Mouse (Mus musculus): ENCODE measurements around the gene Olig2. TPM values are rescaled to one million over a fixed set of nuclear protein-coding genes. Genes with fewer than 3 reads are reported as not detected.

Gene Olig2
- not detected in 2 replicates for polyA plus RNA-seq (2012; rRNA removed)

GRCm38 (mm10) chr16:91225233-91226037, at the start of gene Olig2:
TSS of gene Olig2 (plus strand) at chr16:91225457.

GRCm38 (mm10) chr16:91269468-91270211, 44.4 kb downstream of the Olig2 start, which contains the start of gene Olig1:
TSS of gene Olig1 (plus strand) at chr16:91269772.

Other genes with a start within 250 kb of the Olig2 start
- gene Synj1, start 214.1 kb upstream of the Olig2 start, polyA plus RNA-seq (2012; rRNA removed): 7.1 and 11.3 TPM in 2 replicates
- gene Paxbp1, start 180.9 kb upstream of the Olig2 start, polyA plus RNA-seq (2012; rRNA removed): 1.8 and 2.2 TPM in 2 replicates
- 0.24 and 0.68 TPM in 2 replicates for gene 4932438H23Rik, start 130.3 kb upstream of the Olig2 start, polyA plus RNA-seq (2012; rRNA removed)
- 0.03 and 0.06 TPM in 2 replicates for gene Olig1, start 44.3 kb downstream of the Olig2 start, polyA plus RNA-seq (2012; rRNA removed)
- 12.6 and 21.5 TPM in 2 replicates for gene Ifnar2, start 147.3 kb downstream of the Olig2 start, polyA plus RNA-seq (2012; rRNA removed)
- gene Gm21970, start 166.3 kb downstream of the Olig2 start, polyA plus RNA-seq (2012; rRNA removed): not detected in 2 replicates
- 12.6 and 13.5 TPM in 2 replicates for gene Il10rb, start 180.7 kb downstream of the Olig2 start, polyA plus RNA-seq (2012; rRNA removed)

All from stomach, adult 2 months (tissue).